Mouse (Mus musculus): ENCODE results near the gene Togaram2.

GRCm38 (mm10) chr17:71657521-71657920 lies 15.5 kb upstream of the Togaram2 start:
- TF ChIP-seq CTCF (IDR thresholded peaks at IDR 0.05; ENCODE audit: low read depth) (no peak), EP300 (IDR thresholded peaks at IDR 0.05; ENCODE audit: low read depth) (no peak)

Measured in liver, embryonic 14.5 days (tissue).